ENCODE assay signal across 9 mouse cellular contexts in genomic region chr9:32697291-32698110, GRCm38 (mm10).
DNase-seq lines count a peak whose midpoint lies in the region; ATAC-seq lines count a peak whose summit lies in the region.
"Had no signal": no experiment of that assay in that cellular context is flagged by ENCODE, and none has a peak within 500 bp of the region (broad histone marks: within the 10 kb centered on the region; RNA-seq: fewer than 3 reads in every experiment).

No protein-coding gene starts in this region.

- peak overlapping the region; percentile 91 for H3K9ac ChIP-seq in heart, embryonic 16.5 days (ENCODE audit: low read length)
- no peak overlapping the region for H3K9ac ChIP-seq in liver, embryonic 16.5 days (ENCODE audit: low read depth, low read length)

- intact Hi-C loops in heart, postnatal 14 days (cut with DNase I) = loop anchor here (2.0 kb wide), 4 partner anchors 23 to 241 kb away; no protein-coding TSS in a partner anchor

- no peaks in the 10 kb centered on the region for H3K36me3 ChIP-seq in heart, embryonic 16.5 days (ENCODE audit: control insufficient read depth, insufficient read depth)
- no peaks in the 10 kb centered on the region for H3K36me3 ChIP-seq in liver, embryonic 16.5 days (ENCODE audit: control insufficient read depth, insufficient read depth)

- no peak for ATAC-seq in heart, embryonic 16.5 days (replicated peaks; ENCODE audit: extremely low read depth, insufficient read depth, low FRiP score)
- no peak for ATAC-seq in liver, embryonic 16.5 days (ENCODE audit: low read depth)

- peaks cover 28% of the 10 kb centered on the region for H3K4me1 ChIP-seq in heart, embryonic 16.5 days (ENCODE audit: control insufficient read depth, insufficient read depth, low read length)
- peaks cover 9% of the 10 kb centered on the region for H3K4me1 ChIP-seq in liver, embryonic 16.5 days (ENCODE audit: control insufficient read depth, low read depth, low read length)

- 51% methylated on average over 9 of the region's 9 CpGs for WGBS in heart, embryonic 16.5 days
- WGBS in liver, embryonic 16.5 days (ENCODE audit: insufficient replicate concordance) = 62% methylated on average over 9 of the region's 9 CpGs

- peak; percentile 74 for DNase-seq in heart, adult 11 months
- no peak for DNase-seq in heart, postnatal 14 days
- peak; percentile 48 to 56 for DNase-seq in B cell, adult 2 months
- DNase-seq in cerebellum, adult 9-11 months = no peak
- no peak for DNase-seq in yolk sac, embryonic 10.5 days (ENCODE audit: low spot score)
- no peak for DNase-seq in layer of hippocampus, postnatal 14 days (ENCODE audit: low spot score in 2 of 2)

- peak overlapping the region; percentile 96 for H3K27ac ChIP-seq in heart, embryonic 16.5 days (ENCODE audit: low read length)
- no peak overlapping the region for H3K27ac ChIP-seq in liver, embryonic 16.5 days (ENCODE audit: low read length)
- H3K27ac ChIP-seq: macrophage had no signal

- no peaks in the 10 kb centered on the region for H3K27me3 ChIP-seq in heart, embryonic 16.5 days (ENCODE audit: control insufficient read depth, insufficient read depth, low read length)
- H3K27me3 ChIP-seq in liver, embryonic 16.5 days (ENCODE audit: control insufficient read depth, insufficient read depth, low read depth, low read length) = peaks cover 7% of the 10 kb centered on the region

- no peaks in the 10 kb centered on the region for H3K9me3 ChIP-seq in heart, embryonic 16.5 days (replicated peaks; ENCODE audit: control insufficient read depth, low read length)
- H3K9me3 ChIP-seq in liver, embryonic 16.5 days (replicated peaks; ENCODE audit: control insufficient read depth, low read length) = no peaks in the 10 kb centered on the region

- peak overlapping the region; percentile 87 for H3K4me3 ChIP-seq in heart, embryonic 16.5 days (ENCODE audit: low read length)
- peak overlapping the region; percentile 75 for H3K4me3 ChIP-seq in liver, embryonic 16.5 days (ENCODE audit: low read depth, low read length)

- H3K4me2 ChIP-seq in heart, embryonic 16.5 days (ENCODE audit: low read depth, low read length) = peak overlapping the region; percentile 94
- peak overlapping the region; percentile 13; the same call in 1 of the 2 replicates for H3K4me2 ChIP-seq in liver, embryonic 16.5 days (ENCODE audit: low read depth, low read length)

Comparison
In these comparisons a context has a peak if more than half of its experiments do, and no peak if none do; other contexts are left out.
1. DNase-seq: peak in heart, adult 11 months (single experiment) and B cell, adult 2 months (2 of 2); none in heart, postnatal 14 days (0 of 2), cerebellum, adult 9-11 months (single experiment), yolk sac, embryonic 10.5 days (single experiment) and layer of hippocampus, postnatal 14 days (0 of 2).